Mouse (Mus musculus) kidney, postnatal 0 days (tissue): Measurements from ENCODE around the gene Ankfy1. TPM values are rescaled to one million over a fixed set of nuclear protein-coding genes. Genes with fewer than 3 reads are reported as not detected.
A peak's percentile ranks its signal among the peaks of the same experiment; 100 is the strongest.

Experiments used
- ATAC-seq: fragments of 200-750 bp; cut with Nextera tagmentation; replicated peaks from 2 replicates; pipeline ENCODE4 v1.8.0; 2017; ENCODE audit warnings: low read depth, moderate number of reproducible peaks, moderate TSS enrichment, moderate library complexity; ENCODE audit not compliant: low FRiP score
- DNase-seq: peaks from one replicate; pipeline ENCODE4 v3.0.0-alpha.2; 2016; ENCODE audit warnings: low spot score
- H3K27ac ChIP-seq: fragments of 300-500 bp; sonication (generic); 2 replicates; pipeline ENCODE4 v1.5.1; 2014; ENCODE audit warnings: mild to moderate bottlenecking
- H3K27me3 ChIP-seq: fragments of 300-500 bp; sonication (generic); 2 replicates; pipeline ENCODE4 v1.6.1; 2014; ENCODE audit warnings: low read length, mixed read lengths; ENCODE audit not compliant: insufficient read depth
- H3K36me3 ChIP-seq: fragments of 300-500 bp; sonication (generic); 2 replicates; pipeline ENCODE4 v1.6.1; 2014; ENCODE audit warnings: low read length, mixed read lengths; ENCODE audit not compliant: insufficient read depth
- H3K4me1 ChIP-seq: fragments of 300-500 bp; sonication (generic); replicated peaks from 2 replicates; pipeline ENCODE4 v1.6.1; 2014; ENCODE audit warnings: antibody characterized with exemption, low read length, mixed read lengths; ENCODE audit not compliant: insufficient read depth
- H3K4me2 ChIP-seq: fragments of 300-500 bp; sonication (generic); 2 replicates; pipeline ENCODE4 v1.6.1; 2014; ENCODE audit warnings: mild to moderate bottlenecking, low read length, moderate library complexity, mixed read lengths
- H3K4me3 ChIP-seq: fragments of 300-500 bp; sonication (generic); replicated peaks from 2 replicates; pipeline ENCODE4 v1.5.1; 2014; ENCODE audit warnings: low read depth, low read length
- H3K9ac ChIP-seq: fragments of 300-500 bp; sonication (generic); 2 replicates; pipeline ENCODE4 v1.6.1; 2014; ENCODE audit warnings: low read depth, low read length
- H3K9me3 ChIP-seq: fragments of 300-500 bp; sonication (generic); replicated peaks from 2 replicates; pipeline ENCODE4 v1.6.1; 2016; ENCODE audit warnings: low read length, inconsistent platforms, mixed read lengths
- CTCF ChIP-seq: IDR thresholded peaks from 2 replicates; pipeline ENCODE4 v1.5.1; 2016; ENCODE audit warnings: antibody characterized with exemption, low read depth, mild to moderate bottlenecking, moderate library complexity
- WGBS: fragments of 180-500 bp; shearing (Covaris S2); extraction: QIAGEN DNeasy Blood & Tissue Kit; methylation state at CpG from one replicate; pipeline ENCODE4 v1.1.7; 2014; 5-methylcytosine and 5-hydroxymethylcytosine counted together
- polyA plus RNA-seq: library from polyadenylated mRNA; unstranded; fragments of >200 nt; fragmentation: Nextera tagmentation; extraction: Ambion mirVana; gene quantifications from 2 replicates; pipeline ENCODE4 v1.2.1, GENCODE M21; 2015

Gene Ankfy1
- polyA plus RNA-seq, 1 experiment from 2014 or later, result 11.8 TPM

DNA sequence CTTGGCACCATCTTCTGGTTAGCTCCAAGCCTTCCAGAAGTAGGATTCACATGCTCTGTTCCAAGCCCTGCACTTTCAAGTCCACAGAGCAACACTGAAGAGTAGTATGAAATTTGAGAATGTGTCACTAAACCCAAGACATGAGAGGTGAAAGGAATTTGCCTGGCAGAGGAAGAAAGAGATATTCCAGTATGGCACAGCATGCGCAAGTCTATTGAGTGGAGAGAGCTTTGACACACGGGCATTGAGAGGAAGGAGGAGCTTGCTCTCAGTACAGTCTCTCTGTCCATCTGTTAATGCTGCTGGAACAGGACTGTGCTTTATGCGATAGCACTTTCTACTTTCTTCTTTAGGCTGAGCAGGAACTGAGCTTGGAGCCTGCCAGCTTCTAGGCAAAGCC, 113.2 kb downstream of the Ankfy1 start:
- ATAC-seq (no peak), DNase-seq (no peak)
- H3K4me2 ChIP-seq, result no peak overlapping the region
- no peak overlapping the region for H3K4me3 ChIP-seq
- no peak for TF ChIP-seq CTCF
- H3K27me3 ChIP-seq, result no peaks in the 10 kb centered on the region
- no peaks in the 10 kb centered on the region for H3K4me1 ChIP-seq
- WGBS, result 71% methylated on average over 3 of the region's 3 CpGs
- H3K36me3 ChIP-seq, result no peaks in the 10 kb centered on the region
- H3K27ac ChIP-seq, result no peak overlapping the region
- no peaks in the 10 kb centered on the region for H3K9me3 ChIP-seq
- no peak overlapping the region for H3K9ac ChIP-seq

DNA sequence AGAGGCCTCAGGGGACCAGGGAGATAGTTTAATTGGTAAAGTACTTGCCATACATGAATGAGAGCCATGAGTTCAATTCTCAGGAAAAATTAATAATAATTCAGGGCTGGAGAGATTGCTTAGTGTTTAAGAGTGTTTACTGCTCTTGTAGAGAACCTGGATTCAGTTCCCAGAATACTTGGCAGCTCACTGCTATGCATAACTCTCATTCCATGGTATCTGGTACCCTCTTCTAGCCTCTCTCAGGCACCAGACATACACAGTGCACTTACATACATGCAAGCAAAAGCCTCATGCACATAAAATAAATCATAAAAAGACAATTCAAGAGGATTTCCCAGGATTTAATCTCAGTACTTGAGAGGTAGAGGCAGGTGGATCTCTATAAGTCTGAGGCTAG, 114.8 kb downstream of the Ankfy1 start:
- no peak for TF ChIP-seq CTCF
- ATAC-seq (no peak), DNase-seq (no peak)
- H3K4me3 ChIP-seq, result no peak overlapping the region
- H3K4me1 ChIP-seq, result no peaks in the 10 kb centered on the region
- no peaks in the 10 kb centered on the region for H3K36me3 ChIP-seq
- no peaks in the 10 kb centered on the region for H3K27me3 ChIP-seq
- H3K4me2 ChIP-seq, result no peak overlapping the region
- no peaks in the 10 kb centered on the region for H3K9me3 ChIP-seq
- no peak overlapping the region for H3K27ac ChIP-seq
- H3K9ac ChIP-seq, result no peak overlapping the region

DNA sequence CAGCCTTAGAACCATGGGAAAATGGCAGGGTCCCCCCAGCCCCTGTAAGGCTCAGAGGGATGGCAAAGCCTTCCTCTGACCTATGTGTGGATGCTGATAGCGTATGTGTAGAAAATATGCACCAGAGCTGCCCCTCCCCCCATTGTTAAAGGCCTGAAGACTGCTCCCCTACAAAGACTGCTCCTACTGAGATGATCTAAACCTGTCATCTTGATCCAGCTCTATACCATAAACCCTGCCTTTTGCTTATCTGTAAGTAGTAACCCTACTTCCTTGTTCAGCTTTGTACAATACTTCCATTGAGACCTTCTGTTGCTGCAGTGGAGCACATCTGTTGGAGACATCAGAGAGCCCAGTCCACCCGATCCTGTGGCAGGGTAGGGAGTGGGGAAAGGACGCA, 115.4 kb downstream of the Ankfy1 start:
- no peak for ATAC-seq

GRCm38 (mm10) chr11:72806556-72806955, 116.8 kb downstream of the Ankfy1 start:
- no peaks in the 10 kb centered on the region for H3K9me3 ChIP-seq
- H3K9ac ChIP-seq, result no peak overlapping the region
- H3K36me3 ChIP-seq, result no peaks in the 10 kb centered on the region
- no peak overlapping the region for H3K4me2 ChIP-seq
- no peak overlapping the region for H3K4me3 ChIP-seq
- ATAC-seq, result no peak
- no peaks in the 10 kb centered on the region for H3K27me3 ChIP-seq
- no peak overlapping the region for H3K27ac ChIP-seq
- TF ChIP-seq CTCF, result no peak
- no peaks in the 10 kb centered on the region for H3K4me1 ChIP-seq
- DNase-seq, result no peak
- WGBS, result 66% methylated on average over 2 of the region's 2 CpGs

More for the DNA sequence above, 115.4 kb downstream of the Ankfy1 start:
- Histone ChIP-seq H3K9ac (no peak overlapping the region), H3K4me3 (no peak overlapping the region), H3K4me1 (no peaks in the 10 kb centered on the region), H3K27me3 (no peaks in the 10 kb centered on the region), H3K27ac (no peak overlapping the region), H3K9me3 (no peaks in the 10 kb centered on the region), H3K4me2 (no peak overlapping the region), H3K36me3 (no peaks in the 10 kb centered on the region)
- 96% methylated on average over 3 of the region's 3 CpGs for WGBS
- no peak for TF ChIP-seq CTCF
- DNase-seq, result no peak

GRCm38 (mm10) chr11:72807992-72808391, 118.2 kb downstream of the Ankfy1 start:
- ATAC-seq, result no peak
- H3K27me3 ChIP-seq, result no peaks in the 10 kb centered on the region
- no peaks in the 10 kb centered on the region for H3K36me3 ChIP-seq
- no peak overlapping the region for H3K9ac ChIP-seq
- no peaks in the 10 kb centered on the region for H3K9me3 ChIP-seq
- H3K4me3 ChIP-seq, result no peak overlapping the region
- H3K4me2 ChIP-seq, result no peak overlapping the region
- 72% methylated on average over 4 of the region's 4 CpGs for WGBS
- no peaks in the 10 kb centered on the region for H3K4me1 ChIP-seq
- no peak for DNase-seq
- H3K27ac ChIP-seq, result no peak overlapping the region
- no peak for TF ChIP-seq CTCF

DNA sequence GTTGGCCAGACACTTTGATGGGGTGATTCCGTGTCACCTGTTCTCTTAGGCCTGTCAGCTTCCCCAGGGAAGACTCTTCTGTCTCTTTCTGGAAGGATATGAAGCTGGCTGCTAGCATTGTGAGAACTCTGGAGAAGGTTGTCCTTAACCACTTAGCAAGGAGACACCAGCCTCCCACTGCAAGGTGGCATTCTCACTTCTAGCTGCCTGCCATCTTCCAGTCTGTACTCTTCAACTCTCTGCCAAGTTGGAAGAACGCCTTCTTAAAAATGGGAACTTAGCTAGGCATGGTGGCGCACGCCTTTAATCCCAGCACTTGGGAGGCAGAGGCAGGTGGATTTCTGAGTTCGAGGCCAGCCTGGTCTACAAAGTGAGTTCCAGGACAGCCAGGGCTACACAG, 123.9 kb downstream of the Ankfy1 start:
- H3K4me1 ChIP-seq, result no peaks in the 10 kb centered on the region
- H3K9ac ChIP-seq, result no peak overlapping the region
- ATAC-seq, result no peak
- no peaks in the 10 kb centered on the region for H3K9me3 ChIP-seq
- H3K27ac ChIP-seq, result no peak overlapping the region
- no peak overlapping the region for H3K4me3 ChIP-seq
- H3K4me2 ChIP-seq, result no peak overlapping the region
- no peak for TF ChIP-seq CTCF
- DNase-seq, result no peak
- no peaks in the 10 kb centered on the region for H3K27me3 ChIP-seq
- H3K36me3 ChIP-seq, result peaks cover under 1% of the 10 kb centered on the region; the same call in 1 of the 2 replicates
- 96% methylated on average over 4 of the region's 5 CpGs for WGBS

DNA sequence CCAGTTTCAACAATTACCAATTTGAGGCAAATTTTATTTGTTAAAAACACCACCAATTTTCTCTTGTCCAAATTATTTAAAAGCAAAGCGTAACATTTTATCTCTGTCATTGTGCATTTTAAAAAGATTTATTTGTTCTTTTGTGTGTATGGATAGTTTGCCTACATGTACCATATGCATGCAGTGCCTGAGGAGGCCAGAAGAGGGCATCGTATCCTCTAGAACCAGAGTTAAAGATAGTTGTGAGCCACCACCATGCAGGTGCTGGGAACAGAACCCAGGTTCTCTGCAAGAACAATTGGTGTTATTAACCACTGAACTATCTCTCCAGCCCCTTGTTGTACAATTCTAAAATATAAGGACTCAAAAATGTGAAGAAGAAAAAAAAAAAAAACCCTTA, 124.4 kb downstream of the Ankfy1 start:
- Histone ChIP-seq H3K27ac (no peak overlapping the region), H3K9me3 (no peaks in the 10 kb centered on the region), H3K4me3 (no peak overlapping the region), H3K9ac (no peak overlapping the region), H3K36me3 (peaks cover 3% of the 10 kb centered on the region; the same call in 1 of the 2 replicates), H3K4me1 (no peaks in the 10 kb centered on the region), H3K27me3 (no peaks in the 10 kb centered on the region), H3K4me2 (no peak overlapping the region)
- ATAC-seq (no peak), DNase-seq (no peak)
- TF ChIP-seq CTCF, result peak; percentile 31; the same call in 1 of the 2 replicates
- 83% methylated on average over 2 of the region's 2 CpGs for WGBS
